Mouse (Mus musculus) hindbrain, embryonic 12.5 days (tissue): ENCODE results near the gene Hspb11. TPM values are rescaled to one million over a fixed set of nuclear protein-coding genes. Genes with fewer than 3 reads are reported as not detected.

Source experiments
- ATAC-seq: fragments of 200-750 bp; cut with Nextera tagmentation; 2 replicates; pipeline ENCODE4 v1.8.0; 2017; ENCODE audit warnings: moderate TSS enrichment; ENCODE audit not compliant: low FRiP score
- H3K27ac ChIP-seq: fragments of 300-500 bp; sonication (generic); 2 replicates; pipeline ENCODE4 v1.5.1; 2016; ENCODE audit warnings: mild to moderate bottlenecking
- H3K27me3 ChIP-seq: fragments of 300-500 bp; sonication (generic); 2 replicates; pipeline ENCODE4 v1.6.1; 2016; ENCODE audit warnings: mild to moderate bottlenecking
- H3K36me3 ChIP-seq: fragments of 300-500 bp; sonication (generic); 2 replicates; pipeline ENCODE4 v1.6.1; 2016; ENCODE audit warnings: mild to moderate bottlenecking
- H3K4me1 ChIP-seq: fragments of 300-500 bp; sonication (generic); 2 replicates; pipeline ENCODE4 v1.6.1; 2016
- H3K4me2 ChIP-seq: fragments of 300-500 bp; sonication (generic); replicated peaks from 2 replicates; pipeline ENCODE4 v1.6.1; 2016; ENCODE audit warnings: mild to moderate bottlenecking
- H3K4me3 ChIP-seq: fragments of 300-500 bp; sonication (generic); 2 replicates; pipeline ENCODE4 v1.5.1; 2016; ENCODE audit warnings: mild to moderate bottlenecking
- H3K9ac ChIP-seq: fragments of 300-500 bp; sonication (generic); 2 replicates; pipeline ENCODE4 v1.6.1; 2016; ENCODE audit warnings: mild to moderate bottlenecking, moderate library complexity
- H3K9me3 ChIP-seq: fragments of 300-500 bp; sonication (generic); replicated peaks from 2 replicates; pipeline ENCODE4 v1.6.1; 2016; ENCODE audit warnings: mild to moderate bottlenecking
- WGBS: fragments of 180-500 bp; shearing (Covaris S2); methylation state at CpG from one replicate; pipeline ENCODE4 v1.1.7; 2016; 5-methylcytosine and 5-hydroxymethylcytosine counted together
- polyA plus RNA-seq: library from polyadenylated mRNA; unstranded; fragments of >200 nt; fragmentation: Nextera tagmentation; extraction: Ambion mirVana; gene quantifications from 2 replicates; pipeline ENCODE4 v1.2.1, GENCODE M21; 2016

Gene Hspb11
- 42.7 and 44.3 TPM in 2 replicates for polyA plus RNA-seq

DNA sequence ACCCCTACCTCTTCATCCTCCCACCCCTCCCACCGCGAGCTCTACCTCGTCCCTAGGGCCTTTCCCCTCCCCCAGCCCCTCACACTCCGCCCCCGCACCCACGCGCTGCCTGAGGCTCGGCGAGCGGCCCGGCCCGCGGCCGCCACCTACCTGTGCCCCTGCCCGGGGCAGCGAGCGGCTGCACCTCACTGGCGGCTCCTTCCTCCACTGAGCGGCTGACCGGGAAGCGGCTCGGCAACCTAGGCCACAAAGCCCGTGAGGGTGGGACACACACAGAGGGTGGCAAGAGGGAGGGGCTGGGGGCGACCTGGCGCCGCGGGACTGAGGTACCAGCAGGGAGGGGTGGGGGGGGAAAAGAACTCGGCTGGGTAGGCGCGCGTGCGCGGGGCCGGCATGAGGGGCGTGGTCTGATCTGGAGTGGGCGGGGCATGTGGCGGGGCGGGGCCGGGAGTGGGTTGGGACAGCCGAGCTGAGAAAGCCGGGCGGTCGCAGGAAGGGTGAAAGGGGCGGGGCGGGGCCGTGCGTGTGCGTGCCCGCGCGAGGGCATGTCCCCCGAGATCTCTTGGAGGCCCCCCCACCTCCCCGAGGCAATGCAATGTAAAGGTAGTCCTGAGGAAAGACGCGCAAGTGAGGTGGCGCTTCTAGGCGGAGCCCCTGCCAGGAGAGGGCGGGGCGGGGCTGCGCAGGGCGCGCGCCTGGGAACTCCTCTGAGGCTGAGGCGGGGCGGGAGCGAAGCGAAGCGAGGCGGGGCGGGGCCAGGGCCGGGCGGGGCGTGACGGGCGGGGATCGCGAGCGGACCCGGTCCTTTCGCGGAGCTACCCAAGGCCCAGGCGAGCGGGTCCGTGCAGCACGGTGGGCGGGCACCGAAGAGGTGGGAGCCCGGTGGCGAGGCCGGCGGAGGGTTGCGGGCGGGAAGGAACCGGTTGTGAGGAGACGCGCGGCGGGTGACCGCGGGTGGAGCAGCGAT lies at the start of gene Hspb11, which contains the start of gene Lrrc42:
Gene Hspb11, plus strand, starts transcription at position 469 of the 967 bp plus-strand sequence.
Gene Lrrc42, minus strand, starts transcription at position 408 of the 967 bp plus-strand sequence.
- Histone ChIP-seq H3K9me3 (no peaks in the 10 kb centered on the region), H3K4me1 (peaks cover 24% of the 10 kb centered on the region), H3K4me3 (peak within 1 kb of the TSS; percentile 73), H3K36me3 (no peaks in the 10 kb centered on the region), H3K27me3 (no peaks in the 10 kb centered on the region), H3K27ac (peak within 1 kb of the TSS; percentile 87), H3K4me2 (peak within 1 kb of the TSS; percentile 56), H3K9ac (peak within 1 kb of the TSS; percentile 82)
- WGBS = under 1% methylated on average over 91 of the region's 101 CpGs
- ATAC-seq = peak; percentile 97

DNA sequence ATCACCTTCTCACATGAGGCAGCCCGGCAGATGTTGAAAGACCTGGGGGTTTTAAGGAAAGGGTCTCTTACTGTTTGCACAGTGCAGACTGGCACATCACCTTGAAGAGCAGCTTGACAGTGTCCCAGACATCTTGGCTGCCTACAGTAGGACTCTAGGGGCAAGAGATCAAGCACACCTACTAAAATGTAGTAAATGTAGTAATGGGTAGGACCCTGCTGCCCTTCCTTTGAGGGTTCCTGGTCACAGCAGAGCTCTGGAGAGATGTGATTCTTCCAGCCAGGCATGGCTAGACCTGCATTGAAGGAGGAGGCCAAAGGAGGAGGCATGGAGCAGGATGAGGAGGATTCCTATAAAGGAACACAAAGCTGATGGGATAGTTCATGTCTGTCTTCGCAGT lies 46.4 kb upstream of the Hspb11 start:
- Histone ChIP-seq H3K36me3 (peaks cover 69% of the 10 kb centered on the region), H3K4me2 (no peak overlapping the region)
- 90% methylated on average over 2 of the region's 2 CpGs for WGBS

DNA sequence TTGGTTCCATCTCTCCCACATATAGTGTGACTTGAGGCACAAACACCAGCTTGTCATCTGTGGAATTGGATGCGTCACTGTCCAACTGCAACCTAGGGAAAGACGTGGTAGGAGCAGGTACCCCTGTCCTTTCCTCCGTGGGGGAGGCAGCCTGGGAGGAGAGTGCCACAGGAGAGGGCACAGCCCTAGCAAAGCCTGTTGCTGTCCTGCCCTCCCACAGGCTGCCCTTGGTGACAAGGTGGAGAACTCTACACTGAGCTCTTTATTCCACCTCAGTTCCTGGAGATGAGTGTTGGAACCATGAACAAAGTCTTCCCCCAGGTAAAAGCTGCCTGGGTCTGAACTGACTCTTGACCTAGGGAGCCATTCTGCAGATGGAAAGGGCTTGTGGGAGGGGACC lies 44.5 kb upstream of the Hspb11 start, which contains the start of gene Ldlrad1:
Gene Ldlrad1, plus strand, starts transcription at position 301 of the 400 bp plus-strand sequence.
- WGBS = 91% methylated on average over 3 of the region's 3 CpGs
- ATAC-seq = no peak
- no peaks in the 10 kb centered on the region for H3K4me1 ChIP-seq
- H3K9me3 ChIP-seq = no peaks in the 10 kb centered on the region
- H3K4me3 ChIP-seq = no peak within 1 kb of the TSS
- peaks cover 52% of the 10 kb centered on the region for H3K36me3 ChIP-seq
- no peak within 1 kb of the TSS for H3K4me2 ChIP-seq
- H3K27me3 ChIP-seq = no peaks in the 10 kb centered on the region
- no peak within 1 kb of the TSS for H3K9ac ChIP-seq
- H3K27ac ChIP-seq = no peak within 1 kb of the TSS

More for the DNA sequence above, 46.4 kb upstream of the Hspb11 start:
- no peaks in the 10 kb centered on the region for H3K27me3 ChIP-seq
- no peaks in the 10 kb centered on the region for H3K9me3 ChIP-seq
- H3K27ac ChIP-seq = no peak overlapping the region
- H3K4me1 ChIP-seq = no peaks in the 10 kb centered on the region
- no peak overlapping the region for H3K4me3 ChIP-seq
- no peak overlapping the region for H3K9ac ChIP-seq
- ATAC-seq = no peak

DNA sequence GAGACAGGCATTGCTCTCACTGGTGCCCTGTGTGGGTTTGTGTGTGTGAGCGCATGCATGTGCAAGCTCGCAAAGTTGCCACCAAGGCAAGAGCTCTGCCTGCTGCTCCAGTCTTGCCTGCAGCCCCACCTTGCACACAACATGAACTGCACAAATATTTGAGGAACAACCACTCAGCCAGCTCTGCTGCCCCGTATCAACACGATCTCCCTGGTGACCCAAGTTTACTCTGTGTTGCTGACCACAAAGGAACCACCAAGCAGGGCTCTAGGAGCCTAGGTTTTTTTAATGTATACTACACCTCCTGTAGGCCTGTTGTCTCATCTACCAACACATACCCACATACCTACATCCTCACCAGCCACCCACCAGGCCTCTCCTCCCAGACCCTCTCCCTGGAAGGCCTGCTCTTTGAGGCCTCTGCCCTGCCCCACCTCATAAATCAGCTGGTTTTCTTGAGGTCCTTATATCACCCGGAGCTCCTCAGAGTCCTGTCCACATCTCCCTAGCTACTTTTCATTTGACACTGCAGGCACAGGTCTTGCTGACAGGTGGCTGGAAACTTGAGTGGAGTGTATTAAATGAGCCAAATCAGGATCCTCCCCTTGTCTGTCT lies 42.8 kb upstream of the Hspb11 start:
- 85% methylated on average over 5 of the region's 5 CpGs for WGBS
- H3K9me3 ChIP-seq = no peaks in the 10 kb centered on the region
- H3K4me2 ChIP-seq = no peak overlapping the region
- no peak overlapping the region for H3K4me3 ChIP-seq
- H3K27me3 ChIP-seq = no peaks in the 10 kb centered on the region
- H3K27ac ChIP-seq = no peak overlapping the region
- H3K4me1 ChIP-seq = no peaks in the 10 kb centered on the region
- no peak for ATAC-seq
- no peak overlapping the region for H3K9ac ChIP-seq
- peaks cover 35% of the 10 kb centered on the region for H3K36me3 ChIP-seq

DNA sequence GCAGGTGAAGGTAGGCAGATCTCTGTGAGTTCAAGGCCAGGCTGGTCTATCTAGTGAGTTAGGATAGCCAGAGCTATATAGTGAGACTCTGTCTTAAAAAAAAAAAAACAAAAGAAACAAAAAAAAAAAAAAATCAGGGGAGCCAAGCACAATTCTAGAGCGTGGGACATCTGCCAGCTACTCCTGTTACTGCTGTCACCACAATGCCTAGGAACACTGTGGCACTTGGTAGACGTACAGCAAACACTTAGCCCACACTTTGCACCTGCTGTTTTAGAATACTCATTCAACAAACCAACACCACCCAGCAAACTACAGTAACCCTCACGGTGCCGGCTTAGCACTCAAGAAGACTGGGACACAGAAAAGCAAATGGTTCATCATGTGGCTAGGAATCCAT lies 41.9 kb upstream of the Hspb11 start:
- Histone ChIP-seq H3K4me2 (no peak overlapping the region), H3K4me1 (no peaks in the 10 kb centered on the region), H3K27ac (no peak overlapping the region), H3K9ac (no peak overlapping the region), H3K27me3 (no peaks in the 10 kb centered on the region), H3K9me3 (no peaks in the 10 kb centered on the region), H3K4me3 (no peak overlapping the region), H3K36me3 (peaks cover 27% of the 10 kb centered on the region)
- 79% methylated on average over 4 of the region's 4 CpGs for WGBS
- ATAC-seq = no peak

DNA sequence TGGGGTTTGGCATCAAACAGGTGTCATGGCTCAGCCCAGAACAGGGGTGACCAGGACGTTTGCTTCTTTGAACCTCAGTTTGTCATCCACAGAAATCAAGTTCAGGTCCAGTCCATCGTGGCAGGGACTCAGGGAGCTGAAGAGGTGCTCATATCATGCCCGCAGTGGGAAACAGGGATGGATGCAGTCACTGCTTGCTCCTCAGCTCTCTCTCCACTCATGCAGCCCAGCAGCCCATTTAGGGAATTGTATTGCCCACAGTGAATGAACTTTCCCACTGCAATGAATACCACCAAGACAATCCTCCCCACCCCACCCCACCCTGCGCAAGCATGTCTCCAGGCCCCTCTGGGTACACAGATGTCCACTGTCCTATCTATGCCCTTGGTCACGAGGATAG lies 41.5 kb upstream of the Hspb11 start:
- Histone ChIP-seq H3K27ac (no peak overlapping the region), H3K4me3 (no peak overlapping the region)
- 82% methylated on average over 5 of the region's 5 CpGs for WGBS

DNA sequence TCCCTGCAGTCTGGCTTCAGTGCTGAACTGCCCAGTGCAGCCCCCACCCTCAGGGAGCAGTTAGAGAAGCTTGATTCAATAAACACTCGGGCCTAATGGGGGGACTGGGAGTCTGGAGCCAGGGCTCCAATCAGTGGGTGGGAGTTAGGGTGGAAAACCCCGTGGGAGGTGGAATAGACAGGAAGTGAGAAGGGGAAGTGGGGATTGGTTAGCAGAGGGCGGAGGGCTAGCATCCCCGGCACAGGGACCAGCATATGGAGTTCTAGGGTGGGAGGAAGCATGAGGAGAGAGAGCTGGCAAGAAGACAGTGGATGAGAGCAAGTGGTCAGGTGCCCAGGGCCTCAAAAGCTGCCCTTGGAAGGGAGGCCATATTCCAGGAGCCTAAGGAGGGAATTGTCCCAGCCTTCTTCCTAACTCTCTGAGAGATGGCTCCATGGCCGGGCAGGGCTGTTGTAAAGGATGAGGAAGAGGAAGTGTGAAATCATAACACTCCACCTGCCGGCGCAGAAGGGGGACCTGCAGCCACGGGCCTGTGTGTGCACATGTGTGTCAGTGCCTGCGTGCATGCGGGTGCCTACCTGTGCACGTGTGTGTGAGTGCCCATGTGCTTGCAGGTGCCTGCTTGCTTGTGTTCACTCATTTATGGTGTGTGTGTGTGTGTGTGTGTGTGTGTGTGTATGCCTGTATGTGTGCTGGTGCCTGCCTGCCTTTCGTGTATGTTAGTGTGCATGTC lies 39.9 kb upstream of the Hspb11 start:
- Histone ChIP-seq H3K9me3 (no peaks in the 10 kb centered on the region), H3K27ac (no peak overlapping the region), H3K9ac (no peak overlapping the region), H3K4me2 (no peak overlapping the region), H3K4me3 (no peak overlapping the region), H3K4me1 (no peaks in the 10 kb centered on the region), H3K36me3 (peaks cover 10% of the 10 kb centered on the region; the same call in 1 of the 2 replicates), H3K27me3 (no peaks in the 10 kb centered on the region)
- WGBS = 76% methylated on average over 12 of the region's 12 CpGs
- ATAC-seq = no peak

More for the DNA sequence above, 41.5 kb upstream of the Hspb11 start:
- ATAC-seq = no peak
- no peaks in the 10 kb centered on the region for H3K4me1 ChIP-seq
- peaks cover 22% of the 10 kb centered on the region; the same call in 1 of the 2 replicates for H3K36me3 ChIP-seq
- no peak overlapping the region for H3K9ac ChIP-seq
- no peaks in the 10 kb centered on the region for H3K9me3 ChIP-seq
- no peaks in the 10 kb centered on the region for H3K27me3 ChIP-seq
- H3K4me2 ChIP-seq = no peak overlapping the region

DNA sequence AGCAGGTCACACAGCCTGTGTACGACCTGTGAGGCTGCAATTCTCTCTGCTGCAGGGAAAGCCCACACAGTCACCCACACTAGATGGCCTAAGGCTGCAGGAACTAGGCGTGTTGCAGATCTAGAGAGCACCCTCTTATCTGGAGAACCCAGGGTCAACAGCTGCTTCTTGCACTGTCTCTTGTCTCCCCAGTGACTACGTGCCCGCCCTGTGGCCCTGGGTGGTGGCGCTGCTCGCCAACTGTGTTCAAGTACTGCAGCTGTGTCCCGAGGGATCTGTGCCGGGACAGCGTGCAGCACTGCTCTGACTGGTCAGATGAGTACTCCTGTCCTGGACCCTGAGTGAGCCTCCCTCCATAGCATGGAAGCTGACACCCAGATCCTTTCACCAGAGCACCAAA lies 35.8 kb upstream of the Hspb11 start:
- Histone ChIP-seq H3K9me3 (no peaks in the 10 kb centered on the region), H3K27ac (no peak overlapping the region), H3K36me3 (no peaks in the 10 kb centered on the region), H3K4me1 (no peaks in the 10 kb centered on the region), H3K9ac (no peak overlapping the region), H3K27me3 (no peaks in the 10 kb centered on the region), H3K4me3 (no peak overlapping the region), H3K4me2 (no peak overlapping the region)
- 0 out of 2 replicates have a peak, but pooled peaks have one; percentile 22 for ATAC-seq
- 84% methylated on average over 9 of the region's 9 CpGs for WGBS

DNA sequence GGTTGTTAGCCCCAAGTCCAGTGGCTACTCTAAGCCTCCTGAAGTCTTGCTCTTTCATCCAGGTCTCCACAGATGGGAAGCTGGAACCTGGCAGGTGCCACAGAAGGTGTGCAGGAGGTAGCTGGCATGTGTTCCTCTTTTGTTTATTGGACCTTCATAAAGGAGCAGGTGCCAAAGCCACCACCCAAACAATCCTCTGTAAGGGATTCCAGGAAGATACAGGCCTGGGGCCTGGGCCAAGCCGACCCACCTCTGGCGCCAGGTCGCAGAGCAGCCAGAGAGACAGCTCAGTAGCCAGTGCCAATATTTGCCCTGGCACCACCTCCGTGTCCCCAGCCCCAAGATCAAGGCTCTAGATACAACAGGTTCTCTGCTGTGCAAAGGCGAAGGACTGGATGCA lies 31.9 kb upstream of the Hspb11 start:
- H3K9ac ChIP-seq = no peak overlapping the region
- H3K4me3 ChIP-seq = no peak overlapping the region
- no peaks in the 10 kb centered on the region for H3K9me3 ChIP-seq
- ATAC-seq = no peak
- WGBS = 90% methylated on average over 5 of the region's 5 CpGs
- H3K27ac ChIP-seq = no peak overlapping the region
- no peaks in the 10 kb centered on the region for H3K36me3 ChIP-seq
- no peaks in the 10 kb centered on the region for H3K27me3 ChIP-seq
- H3K4me2 ChIP-seq = no peak overlapping the region
- H3K4me1 ChIP-seq = no peaks in the 10 kb centered on the region

DNA sequence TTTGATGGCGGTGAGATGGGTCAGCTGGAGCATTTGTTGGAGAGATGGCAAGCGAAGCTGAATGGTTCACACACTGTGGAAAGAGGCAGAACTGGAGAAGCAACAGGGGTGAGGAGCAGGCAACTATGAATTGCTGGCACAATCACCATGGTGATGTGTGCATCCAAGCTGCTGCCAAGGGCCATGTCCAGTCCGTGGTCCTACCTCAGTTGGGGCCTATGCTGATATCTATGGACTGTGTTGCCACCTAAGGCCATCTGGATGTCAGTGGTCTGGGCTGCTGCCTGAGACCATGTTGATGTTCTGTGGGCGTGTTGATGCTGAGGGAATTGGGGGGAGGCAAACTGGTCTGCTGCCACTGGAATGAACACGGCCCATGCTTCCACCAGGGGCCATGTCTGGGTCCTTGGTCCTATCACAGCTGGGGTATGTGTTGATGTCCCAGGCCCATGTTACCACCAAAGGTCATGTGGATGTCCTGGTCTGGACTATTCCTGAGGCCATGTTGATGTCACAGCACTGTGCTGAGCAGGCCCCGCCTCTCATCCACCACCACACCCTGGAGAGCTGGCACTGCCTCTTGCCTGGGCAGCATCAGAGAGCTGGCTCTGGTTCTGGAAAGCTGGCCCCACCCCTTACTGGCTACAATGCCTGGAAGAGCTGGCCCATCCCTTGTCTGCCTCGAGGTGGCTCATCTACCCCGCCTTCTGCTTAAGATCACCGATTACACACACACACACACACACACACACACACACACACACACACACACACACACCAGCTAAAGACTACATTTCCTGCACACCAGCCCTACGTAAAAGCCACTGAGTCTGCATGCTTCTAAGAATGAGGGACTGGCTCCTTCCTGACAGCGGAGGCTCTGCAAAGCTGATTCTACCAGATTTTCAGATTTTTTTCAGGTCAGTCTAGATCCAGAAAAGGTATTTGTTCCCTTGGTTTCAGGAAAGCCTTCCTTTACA lies 29.9 kb upstream of the Hspb11 start:
- Histone ChIP-seq H3K9me3 (no peaks in the 10 kb centered on the region), H3K4me3 (no peak overlapping the region), H3K4me2 (no peak overlapping the region), H3K4me1 (no peaks in the 10 kb centered on the region), H3K27me3 (no peaks in the 10 kb centered on the region), H3K36me3 (no peaks in the 10 kb centered on the region), H3K27ac (no peak overlapping the region), H3K9ac (no peak overlapping the region)
- 81% methylated on average over 11 of the region's 11 CpGs for WGBS
- no peak for ATAC-seq

DNA sequence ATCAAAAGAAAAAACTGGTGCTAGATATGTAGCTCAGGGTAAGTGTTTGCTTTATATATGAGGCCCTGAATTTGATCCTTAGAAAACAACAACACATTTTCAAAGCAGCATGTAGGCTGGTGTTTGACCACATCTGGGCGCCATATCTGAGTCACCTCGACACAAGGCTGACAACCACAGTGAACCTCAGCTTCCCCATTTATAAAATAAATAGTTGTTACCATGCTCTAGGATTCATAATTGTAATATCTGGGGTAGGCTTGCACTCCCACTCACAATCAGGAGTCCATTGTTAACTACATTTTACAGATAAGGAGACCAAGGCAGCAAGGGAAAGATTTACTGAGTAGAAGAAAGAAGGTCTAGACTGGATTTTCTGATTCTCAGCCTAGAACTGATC lies 27.1 kb upstream of the Hspb11 start:
- peaks cover 2% of the 10 kb centered on the region; the same call in 1 of the 2 replicates for H3K36me3 ChIP-seq
- H3K4me3 ChIP-seq = no peak overlapping the region
- no peaks in the 10 kb centered on the region for H3K9me3 ChIP-seq
- WGBS = 94% methylated on average over 2 of the region's 2 CpGs
- no peaks in the 10 kb centered on the region for H3K27me3 ChIP-seq
- ATAC-seq = no peak
- H3K9ac ChIP-seq = no peak overlapping the region
- no peak overlapping the region for H3K27ac ChIP-seq
- no peak overlapping the region for H3K4me2 ChIP-seq
- no peaks in the 10 kb centered on the region for H3K4me1 ChIP-seq
